Mouse (Mus musculus) erythroblast, embryonic 14.5 days (primary cell): ENCODE data around the gene Ntrk2. TPM values are rescaled to one million over a fixed set of nuclear protein-coding genes. Genes with fewer than 3 reads are reported as not detected.
"Not testable (repeated sequence)": the region's sequence is repeated elsewhere in the genome, so short reads cannot be mapped to it uniquely, and the experiment has no call there.

Experiments used
- H3K27me3 ChIP-seq: 2 replicates; pipeline ENCODE4 v1.6.1; 2012; ENCODE audit warnings: inconsistent platforms; ENCODE audit not compliant: control insufficient read depth
- H3K36me3 ChIP-seq: 2 replicates; pipeline ENCODE4 v1.6.1; 2012; ENCODE audit warnings: mild to moderate bottlenecking, inconsistent platforms; ENCODE audit not compliant: control insufficient read depth
- H3K4me1 ChIP-seq: 2 replicates; pipeline ENCODE4 v1.6.1; 2012; ENCODE audit warnings: inconsistent platforms; ENCODE audit not compliant: control insufficient read depth
- H3K4me3 ChIP-seq: replicated peaks from 2 replicates; pipeline ENCODE3; 2012; ENCODE audit warnings: moderate library complexity, mild to moderate bottlenecking, inconsistent platforms
- H3K9me3 ChIP-seq: 2 replicates; pipeline ENCODE4 v1.6.1; 2012; ENCODE audit warnings: low read length, inconsistent platforms, mixed read lengths; ENCODE audit not compliant: control insufficient read depth
- GATA1 ChIP-seq: IDR thresholded peaks from 2 replicates; pipeline ENCODE4 v1.6.1; 2012; ENCODE audit warnings: low read length, inconsistent platforms, mixed read lengths
- TAL1 ChIP-seq: IDR thresholded peaks from 3 replicates; pipeline ENCODE4 v1.6.1; 2012; ENCODE audit warnings: low read length, inconsistent platforms, mixed read lengths
- polyA plus RNA-seq: library from polyadenylated mRNA; stranded (reverse); fragments of >175 nt; gene quantifications from 2 replicates; pipeline ENCODE4 v1.2.3, GENCODE M21; 2012

Ntrk2 gene
- polyA plus RNA-seq, 1 experiment = not detected

- Histone ChIP-seq H3K4me3 (no peak overlapping the region), H3K9me3 (peaks cover 26% of the 10 kb centered on the region), H3K36me3 (no peaks in the 10 kb centered on the region), H3K27me3 (no peaks in the 10 kb centered on the region), H3K4me1 (no peaks in the 10 kb centered on the region)
- no peak for TF ChIP-seq TAL1
- TF ChIP-seq GATA1 = no peak
Observed at GRCm38 (mm10) chr13:59027436-59027835, 221.1 kb downstream of the Ntrk2 start.

GRCm38 (mm10) chr13:59028546-59028945 lies 222.2 kb downstream of the Ntrk2 start:
- Histone ChIP-seq H3K36me3 (no peaks in the 10 kb centered on the region), H3K9me3 (peaks cover 22% of the 10 kb centered on the region)
- TF ChIP-seq TAL1 (no peak), GATA1 (no peak)

GRCm38 (mm10) chr13:59030574-59030973 lies 224.2 kb downstream of the Ntrk2 start:
- no peaks in the 10 kb centered on the region for H3K4me1 ChIP-seq
- H3K9me3 ChIP-seq = peaks cover 19% of the 10 kb centered on the region
- TF ChIP-seq TAL1 = no peak
- TF ChIP-seq GATA1 = no peak
- H3K36me3 ChIP-seq = no peaks in the 10 kb centered on the region
- no peaks in the 10 kb centered on the region for H3K27me3 ChIP-seq
- H3K4me3 ChIP-seq = no peak overlapping the region

More at GRCm38 (mm10) chr13:59028546-59028945, 222.2 kb downstream of the Ntrk2 start:
- H3K4me1 ChIP-seq = no peaks in the 10 kb centered on the region
- no peak overlapping the region for H3K4me3 ChIP-seq
- no peaks in the 10 kb centered on the region for H3K27me3 ChIP-seq

GRCm38 (mm10) chr13:59040156-59040915 lies 234.0 kb downstream of the Ntrk2 start:
- Histone ChIP-seq H3K4me3 (no peak overlapping the region), H3K9me3 (no peaks in the 10 kb centered on the region; the same call in 1 of the 2 replicates), H3K27me3 (no peaks in the 10 kb centered on the region), H3K4me1 (no peaks in the 10 kb centered on the region), H3K36me3 (no peaks in the 10 kb centered on the region)
- no peak for TF ChIP-seq GATA1
- no peak for TF ChIP-seq TAL1

GRCm38 (mm10) chr13:59041013-59041764 lies 234.8 kb downstream of the Ntrk2 start:
- no peaks in the 10 kb centered on the region for H3K36me3 ChIP-seq
- H3K27me3 ChIP-seq = no peaks in the 10 kb centered on the region
- TF ChIP-seq GATA1 = no peak
- no peak for TF ChIP-seq TAL1
- H3K9me3 ChIP-seq = no peaks in the 10 kb centered on the region; the same call in 1 of the 2 replicates
- H3K4me1 ChIP-seq = no peaks in the 10 kb centered on the region
- H3K4me3 ChIP-seq = no peak overlapping the region

- Histone ChIP-seq H3K36me3 (no peaks in the 10 kb centered on the region), H3K4me3 (no peak overlapping the region), H3K9me3 (peaks cover 10% of the 10 kb centered on the region), H3K27me3 (no peaks in the 10 kb centered on the region), H3K4me1 (no peaks in the 10 kb centered on the region)
- no peak for TF ChIP-seq TAL1
- TF ChIP-seq GATA1 = no peak
Observed at GRCm38 (mm10) chr13:59052188-59052587, 245.8 kb downstream of the Ntrk2 start.

GRCm38 (mm10) chr13:59054331-59054730 lies 248.0 kb downstream of the Ntrk2 start:
- H3K4me3 ChIP-seq, H3K36me3 ChIP-seq, H3K4me1 ChIP-seq, H3K27me3 ChIP-seq: not testable (repeated sequence)
- H3K9me3 ChIP-seq = peaks cover 10% of the 10 kb centered on the region

GRCm38 (mm10) chr13:59056859-59057258 lies 250.5 kb downstream of the Ntrk2 start:
- TF ChIP-seq TAL1 (no peak), GATA1 (no peak)
- H3K9me3 ChIP-seq = peaks cover 14% of the 10 kb centered on the region

GRCm38 (mm10) chr13:59057886-59058285 lies 251.5 kb downstream of the Ntrk2 start:
- Histone ChIP-seq H3K4me3 (no peak overlapping the region), H3K4me1 (no peaks in the 10 kb centered on the region), H3K36me3 (no peaks in the 10 kb centered on the region), H3K9me3 (peaks cover 14% of the 10 kb centered on the region), H3K27me3 (no peaks in the 10 kb centered on the region)
- TF ChIP-seq TAL1 (no peak), GATA1 (no peak)

More at GRCm38 (mm10) chr13:59056859-59057258, 250.5 kb downstream of the Ntrk2 start:
- H3K4me3 ChIP-seq = no peak overlapping the region
- no peaks in the 10 kb centered on the region for H3K36me3 ChIP-seq
- H3K4me1 ChIP-seq = no peaks in the 10 kb centered on the region
- H3K27me3 ChIP-seq = no peaks in the 10 kb centered on the region

GRCm38 (mm10) chr13:59059118-59059517 lies 252.7 kb downstream of the Ntrk2 start:
- TF ChIP-seq GATA1 (no peak), TAL1 (no peak)
- H3K36me3 ChIP-seq = no peaks in the 10 kb centered on the region
- H3K9me3 ChIP-seq = peaks cover 14% of the 10 kb centered on the region
- H3K4me1 ChIP-seq = no peaks in the 10 kb centered on the region
- no peaks in the 10 kb centered on the region for H3K27me3 ChIP-seq
- H3K4me3 ChIP-seq = no peak overlapping the region
